Mouse (Mus musculus): ENCODE results near the gene Enox1.
"Not testable (repeated sequence)": the region's sequence is repeated elsewhere in the genome, so short reads cannot be mapped to it uniquely, and the experiment has no call there.

Gene Enox1

DNA sequence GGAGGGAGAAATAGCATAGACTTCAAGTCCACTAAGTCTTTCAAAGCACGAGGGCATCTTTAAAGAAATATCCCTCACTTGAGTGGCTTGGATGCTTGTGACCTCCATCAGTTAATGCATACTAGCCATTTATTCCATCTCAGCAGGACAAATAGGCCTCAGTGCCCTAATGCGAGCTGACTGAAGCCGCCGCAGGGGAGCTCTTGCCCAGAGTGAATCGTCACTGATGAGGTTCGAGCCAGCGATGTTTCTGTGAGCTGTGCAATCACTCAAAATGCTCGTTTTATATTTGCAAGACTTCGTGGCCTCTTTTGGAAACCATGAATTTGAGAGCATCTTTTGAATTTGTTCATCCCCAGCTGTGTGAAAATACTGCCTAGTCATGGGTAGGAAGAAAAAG lies 372.6 kb downstream of the Enox1 start:
- DNase-seq, result no peak

DNA sequence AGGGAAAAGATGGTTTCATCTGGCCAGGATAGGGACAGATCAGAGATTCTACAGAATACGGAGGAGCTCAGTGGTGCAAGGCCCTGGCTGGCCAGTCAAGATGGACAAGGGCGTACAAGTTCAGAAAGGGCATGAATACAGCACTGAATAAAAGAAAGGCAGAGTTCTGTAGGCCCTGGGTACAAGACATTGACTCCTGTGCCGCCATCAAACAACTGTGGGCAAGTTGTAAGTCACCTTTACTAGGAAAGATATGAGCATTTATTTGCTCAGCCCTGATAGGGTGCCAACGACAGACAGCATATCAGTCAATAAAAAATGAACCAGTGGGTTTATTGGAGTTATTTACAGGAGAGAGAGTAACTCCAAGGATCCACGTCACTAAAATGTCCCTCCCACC lies 373.1 kb downstream of the Enox1 start:
- no peak for DNase-seq

- peak; percentile 6 for DNase-seq
These were observed 377.1 kb downstream of the Enox1 start for GRCm38 (mm10) chr14:77533638-77534037.

DNA sequence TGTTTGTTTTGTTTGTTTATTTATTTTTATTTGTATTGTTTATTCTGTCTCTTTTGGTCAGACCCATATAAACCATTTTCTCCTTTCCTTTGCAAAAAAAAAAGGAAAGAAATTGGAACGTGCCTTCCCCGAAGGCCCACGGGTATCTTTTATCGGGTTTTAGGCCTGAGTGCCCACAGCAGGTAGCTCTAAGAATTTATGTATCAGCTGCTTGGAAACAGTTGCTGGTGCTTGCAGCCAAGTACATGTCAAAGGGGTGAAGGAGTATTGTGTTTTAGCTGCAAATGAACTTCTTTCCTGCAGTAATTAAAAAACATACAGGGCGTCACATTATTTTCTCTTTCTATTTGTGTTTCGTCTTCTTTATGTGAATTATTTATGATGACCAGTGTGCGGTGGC lies 377.6 kb downstream of the Enox1 start:
- no peak for DNase-seq

DNA sequence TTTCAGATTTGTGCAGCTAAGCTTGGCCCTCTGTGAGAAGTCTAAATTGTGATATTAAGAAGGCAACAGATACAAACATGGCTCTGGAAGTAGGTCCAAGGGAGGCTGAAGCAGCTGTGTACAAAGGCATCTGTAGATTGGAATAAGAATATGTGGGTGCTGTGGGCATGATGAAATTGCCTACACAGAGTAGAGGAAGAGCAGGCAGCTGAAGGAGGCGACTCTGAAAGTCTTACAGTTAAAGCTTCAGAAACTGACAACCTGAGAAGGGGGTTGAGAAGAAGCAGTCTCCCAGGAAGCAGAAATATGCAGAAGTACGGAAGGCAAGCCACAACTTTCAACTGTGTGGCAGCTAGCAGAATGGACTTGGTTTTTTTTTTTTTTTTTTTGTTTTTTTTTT lies 380.0 kb downstream of the Enox1 start:
- no peak for DNase-seq

DNA sequence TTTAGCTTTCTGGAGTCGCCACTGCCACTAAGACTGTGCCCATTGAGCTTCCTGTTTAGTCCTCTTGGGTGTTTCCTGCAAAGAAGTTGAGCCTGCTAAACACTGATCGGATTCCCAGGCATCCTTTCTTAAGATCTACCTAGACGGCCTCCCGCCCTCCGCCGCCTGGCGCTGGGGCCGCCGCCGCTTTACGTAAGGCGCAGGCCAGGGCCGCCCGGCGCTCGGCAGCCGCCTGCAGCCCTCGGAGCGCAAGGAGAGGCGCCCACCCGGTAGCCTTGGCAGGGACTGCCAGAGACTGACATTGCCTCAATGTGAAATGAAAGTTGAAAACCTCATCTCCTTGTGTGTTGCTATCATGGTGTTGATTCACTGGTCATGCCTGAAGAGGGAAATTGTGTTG lies 383.0 kb downstream of the Enox1 start:
- not testable (repeated sequence) for DNase-seq

- no peak for DNase-seq
These were observed 385.4 kb downstream of the Enox1 start for GRCm38 (mm10) chr14:77541925-77542324.

- peak; percentile 16 for DNase-seq
These were observed 390.1 kb downstream of the Enox1 start for GRCm38 (mm10) chr14:77546531-77547274.

- DNase-seq, result no peak
These were observed 390.8 kb downstream of the Enox1 start for GRCm38 (mm10) chr14:77547351-77547750.

DNA sequence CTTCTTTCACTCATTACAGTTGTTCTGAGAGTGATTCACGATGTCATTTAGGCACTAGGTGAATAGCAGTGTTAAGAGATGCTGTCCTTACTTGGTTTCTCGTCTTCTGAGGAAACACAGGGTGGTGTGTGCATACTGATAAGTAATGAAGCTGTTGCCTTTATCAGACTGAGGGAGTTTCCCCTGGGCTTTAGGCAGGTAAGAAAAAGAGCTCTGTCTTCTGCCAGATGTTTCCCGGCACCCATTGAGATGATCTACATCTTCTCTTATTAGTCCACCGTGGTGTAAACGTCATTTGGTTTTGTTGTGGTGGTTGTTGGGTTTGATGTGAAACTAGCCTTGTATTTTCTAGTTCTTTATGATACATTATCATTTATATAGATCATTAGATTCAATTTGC lies 392.4 kb downstream of the Enox1 start:
- no peak for DNase-seq

- DNase-seq, result no peak
These were observed 401.0 kb downstream of the Enox1 start for GRCm38 (mm10) chr14:77557446-77558070.

- DNase-seq, result no peak
These were observed 402.3 kb downstream of the Enox1 start for GRCm38 (mm10) chr14:77558910-77559309.

DNA sequence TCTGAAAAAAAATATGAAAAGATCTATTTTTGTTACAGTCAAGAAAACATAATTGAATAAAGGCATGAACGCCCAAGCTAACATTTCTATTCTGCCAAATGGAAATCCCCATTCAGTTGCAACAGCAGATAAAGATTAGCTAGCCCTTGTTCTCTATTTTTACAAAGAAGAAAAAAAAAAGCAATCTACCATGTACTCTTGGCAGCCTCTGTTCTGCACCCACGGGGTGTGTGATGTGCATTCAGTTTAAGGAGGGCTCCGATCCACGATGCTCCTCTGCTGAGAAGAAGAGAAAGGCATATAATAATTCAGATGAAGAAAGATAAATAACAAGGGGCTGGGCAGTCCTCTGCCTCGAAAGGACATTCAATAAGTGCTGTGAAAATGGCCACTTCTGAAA lies 403.2 kb downstream of the Enox1 start:
- DNase-seq, result no peak

GRCm38 (mm10) chr14:77561808-77562583 lies 405.4 kb downstream of the Enox1 start:
- DNase-seq, result no peak

- no peak for DNase-seq
These were observed 407.4 kb downstream of the Enox1 start for GRCm38 (mm10) chr14:77563922-77564321.

GRCm38 (mm10) chr14:77567120-77567519 lies 410.6 kb downstream of the Enox1 start:
- DNase-seq, result no peak

DNA sequence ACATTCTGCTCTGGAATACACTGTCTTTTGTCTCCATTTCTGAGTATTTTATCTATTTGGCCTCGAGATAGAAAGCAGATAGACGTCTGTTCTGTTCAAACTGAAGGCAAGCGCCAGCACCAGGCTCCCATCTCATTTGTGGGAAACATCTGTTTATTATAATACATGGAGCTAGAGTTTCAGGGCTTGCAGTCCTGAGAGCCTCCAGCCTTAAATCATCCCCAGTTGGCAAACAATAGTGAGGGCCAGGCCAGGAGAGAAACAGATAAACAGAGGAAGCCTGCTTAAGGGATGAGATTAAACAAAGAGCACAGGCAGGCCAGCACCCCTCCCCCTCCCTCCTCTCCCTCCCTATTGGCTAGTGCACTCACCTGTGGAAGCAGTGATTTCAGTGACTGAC lies 417.9 kb downstream of the Enox1 start:
- no peak for DNase-seq

DNA sequence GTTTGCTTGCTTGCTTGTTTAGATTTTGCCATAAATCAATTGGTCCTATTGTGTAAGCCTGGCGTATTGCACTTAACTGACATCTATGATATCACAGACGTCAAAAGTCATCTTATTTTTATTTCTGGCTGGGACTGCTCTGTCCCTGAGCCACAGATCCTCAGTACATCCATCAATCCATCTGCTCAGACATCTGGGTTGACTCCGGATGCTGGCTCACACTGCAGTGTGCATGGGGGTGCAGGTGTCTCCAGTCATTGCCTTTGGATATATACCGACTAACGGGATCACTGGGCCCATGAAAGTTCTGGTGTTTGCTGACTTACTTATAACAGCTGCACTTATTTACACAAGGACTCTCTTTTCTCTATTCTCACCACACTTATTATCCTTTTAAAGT lies 419.8 kb downstream of the Enox1 start:
- no peak for DNase-seq

DNA sequence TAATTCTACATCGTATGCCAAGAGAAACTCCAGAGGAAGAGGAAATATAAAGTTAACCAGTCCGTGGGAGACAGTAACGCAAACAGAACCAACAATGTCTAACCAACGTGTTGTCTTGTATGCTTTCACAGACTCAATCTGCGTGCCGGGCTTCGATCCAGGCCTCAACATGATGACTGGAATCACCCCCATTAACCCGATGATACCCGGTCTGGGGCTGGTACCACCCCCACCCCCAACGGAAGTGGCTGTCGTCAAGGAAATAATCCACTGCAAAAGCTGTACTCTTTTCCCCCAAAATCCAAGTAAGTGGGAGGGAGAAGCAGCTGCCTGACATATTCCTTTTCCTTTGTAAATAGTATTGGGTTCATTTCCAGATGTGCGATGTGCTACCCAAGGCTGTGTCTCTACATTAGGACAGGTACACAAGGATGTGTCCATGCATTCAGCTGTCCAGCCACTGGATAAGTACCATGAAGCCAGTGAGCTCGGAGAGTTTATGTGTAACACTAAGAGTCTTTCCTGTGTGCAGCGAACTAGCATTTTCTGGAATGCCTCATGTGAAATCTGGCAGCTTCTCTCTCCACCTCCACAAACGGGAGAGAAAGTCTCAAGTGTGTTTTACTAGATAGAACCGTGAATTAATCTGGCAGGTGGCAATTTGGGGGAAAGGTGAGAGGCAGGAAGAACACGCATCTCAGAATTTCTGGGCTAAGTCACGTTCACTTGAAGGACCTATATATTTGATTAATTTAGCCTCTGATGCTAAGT lies 421.1 kb downstream of the Enox1 start:
- DNase-seq, result no peak

DNA sequence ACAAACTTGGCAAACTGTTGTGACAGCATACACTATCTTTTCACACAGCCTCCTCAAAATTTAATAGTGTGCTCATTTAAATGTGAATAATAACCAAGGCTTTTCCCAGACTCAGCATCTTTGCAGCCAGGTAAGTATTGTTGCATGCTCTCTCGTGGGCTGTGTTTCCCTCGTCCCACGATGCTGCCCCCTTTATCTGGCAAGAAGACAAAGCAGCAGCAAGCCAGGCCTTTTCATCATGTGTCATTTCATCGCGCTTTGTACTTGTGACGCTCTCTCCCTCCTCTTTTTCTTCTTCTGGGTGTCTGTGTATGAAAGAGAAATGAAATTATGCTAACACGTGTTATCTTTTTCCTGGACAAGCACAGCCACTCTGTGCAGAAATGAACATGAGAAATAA lies 421.8 kb downstream of the Enox1 start:
- no peak for DNase-seq

- DNase-seq, result no peak
These were observed 423.8 kb downstream of the Enox1 start for GRCm38 (mm10) chr14:77580106-77580936.

DNA sequence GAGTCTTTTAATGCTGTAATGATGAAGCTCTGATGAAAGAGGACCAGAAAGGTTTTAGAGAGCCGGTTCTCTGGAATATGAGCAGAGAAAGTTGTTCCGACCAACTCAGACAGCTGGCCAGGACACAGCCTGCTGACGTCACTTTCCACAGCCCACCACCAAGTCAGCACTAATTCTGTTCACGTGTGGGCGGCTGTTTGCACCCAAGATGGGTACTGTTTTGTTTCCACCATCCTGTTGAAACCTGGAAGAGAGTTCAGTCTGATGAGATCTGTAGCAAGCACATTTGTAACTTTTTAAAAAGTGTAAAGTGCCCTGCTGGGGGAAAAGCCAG lies 424.3 kb downstream of the Enox1 start:
- no peak for DNase-seq

All from kidney, adult 9 months (tissue).